ENCODE assay signal across 8 mouse cellular contexts in genomic region chr6:89344613-89345485, GRCm38 (mm10). TPM values are rescaled to one million over a fixed set of nuclear protein-coding genes. Genes with fewer than 3 reads are reported as not detected.
DNase-seq lines count a peak whose midpoint lies in the region; TF ChIP-seq lines count a peak whose summit lies in the region.

No protein-coding gene starts in this region.

- TF ChIP-seq POLR2A in lung, adult 2 months (IDR thresholded peaks at IDR 0.05; ENCODE audit: borderline replicate concordance, extremely low read depth, low read depth, low read length): no peak

- peak overlapping the region; percentile 33 for H3K4me3 ChIP-seq in embryonic facial prominence, embryonic 10.5 days
- H3K4me3 ChIP-seq in lung, adult 2 months (replicated peaks; ENCODE audit: extremely low read depth, low read depth, low read length): no peak overlapping the region

- no peak for TF ChIP-seq CTCF in lung, adult 2 months (IDR thresholded peaks at IDR 0.05; ENCODE audit: insufficient read depth, low read length)

- WGBS in embryonic facial prominence, embryonic 10.5 days: 25% methylated on average over 10 of the region's 10 CpGs
- 25% methylated on average over 10 of the region's 10 CpGs for WGBS in lung, adult 2 months

- peak overlapping the region; percentile 89 for H3K27ac ChIP-seq in embryonic facial prominence, embryonic 10.5 days (replicated peaks)

- H3K27me3 ChIP-seq in embryonic facial prominence, embryonic 10.5 days (replicated peaks; ENCODE audit: low read depth, poor library complexity, severe bottlenecking): no peaks in the 10 kb centered on the region

- intact Hi-C loops in left cerebral cortex, postnatal 14 days (cut with DNase I): no loop called here

- no peaks in the 10 kb centered on the region for H3K9me3 ChIP-seq in embryonic facial prominence, embryonic 10.5 days

- peaks cover 88% of the 10 kb centered on the region for H3K36me3 ChIP-seq in embryonic facial prominence, embryonic 10.5 days (replicated peaks)

- peak; percentile 41 to 62 for DNase-seq in left cerebral cortex, postnatal 14 days (ENCODE audit: low spot score in 2 of 2)
- DNase-seq in left cerebral cortex, adult 18-20 months (ENCODE audit: low spot score in 2 of 2): no peak
- DNase-seq in embryonic facial prominence, embryonic 10.5 days (ENCODE audit: low spot score): peak; percentile 91
- peak; percentile 92 to 94 for DNase-seq in heart, adult 9 months (ENCODE audit: low spot score in 2 of 2)
- DNase-seq in kidney, adult 11 months: peak; percentile 94
- DNase-seq in lung, adult 2 months: peak; percentile 84
- peak; percentile 73 for DNase-seq in ovary, postnatal 14 days (ENCODE audit: low spot score)
- no peak for DNase-seq in layer of hippocampus, adult 18-20 months (ENCODE audit: low spot score in 2 of 2)

- H3K4me1 ChIP-seq in embryonic facial prominence, embryonic 10.5 days: peaks cover 39% of the 10 kb centered on the region
- peaks cover 22% of the 10 kb centered on the region for H3K4me1 ChIP-seq in lung, adult 2 months (ENCODE audit: control insufficient read depth, insufficient read depth, low read length)

RNA-seq across cellular contexts. Expression of gene Plxna1, which starts 17.6 kb away (rescaled TPM):
- 100 to 1,000 TPM in 1 of 2 experiments, 10 to 100 TPM in 1; 94.4 to 107 TPM for total RNA-seq in left cerebral cortex, postnatal 14 days (2021)
- 10 to 100 TPM; 56.4 to 66.9 TPM for total RNA-seq in left cerebral cortex, adult 18-20 months (2021)
- 24.9 and 25.5 TPM in 2 replicates for polyA plus RNA-seq in embryonic facial prominence, embryonic 10.5 days (2016; fragmentation: Nextera tagmentation; extraction: Ambion mirVana)
- 153 and 189 TPM in 2 replicates for polyA plus RNA-seq in lung, adult 2 months (2012; rRNA removed)
- 100 to 1,000 TPM; 112 to 119 TPM for total RNA-seq in layer of hippocampus, adult 18-20 months (2021)

Comparison
In these comparisons a context has a peak if more than half of its experiments do, and no peak if none do; other contexts are left out.
1. DNase-seq: peak in left cerebral cortex, postnatal 14 days (2 of 2), embryonic facial prominence, embryonic 10.5 days (single experiment), heart, adult 9 months (2 of 2), kidney, adult 11 months (single experiment), lung, adult 2 months (single experiment) and ovary, postnatal 14 days (single experiment); none in left cerebral cortex, adult 18-20 months (0 of 2) and layer of hippocampus, adult 18-20 months (0 of 2).